Mouse (Mus musculus) cerebellum, postnatal 14 days (tissue): ENCODE data around the gene Fxyd4.

Experiments used
- DNase-seq, 2 experiments: peaks; one replicate each; pipeline ENCODE4 v3.0.0; 2021; ENCODE audit warnings: mixed read lengths in 2 of 2

The Fxyd4 gene

GRCm38 (mm10) chr6:117916737-117917426, 20.6 kb downstream of the Fxyd4 start:
- peak; percentile 77 to 78 for DNase-seq

- DNase-seq: no peak
Measured at GRCm38 (mm10) chr6:117916205-117916736, 21.2 kb downstream of the Fxyd4 start.

- no peak for DNase-seq
Measured at GRCm38 (mm10) chr6:117914541-117914940, 23.0 kb downstream of the Fxyd4 start.

GRCm38 (mm10) chr6:117910120-117910661, 27.3 kb downstream of the Fxyd4 start:
- DNase-seq: no peak

- DNase-seq: no peak
Measured at GRCm38 (mm10) chr6:117908424-117908900, 29.0 kb downstream of the Fxyd4 start.

- peak in 1 of 2 experiments; percentile 18 for DNase-seq
Measured at GRCm38 (mm10) chr6:117907979-117908355, 29.5 kb downstream of the Fxyd4 start.

GRCm38 (mm10) chr6:117907301-117907978, 30.1 kb downstream of the Fxyd4 start:
- peak; percentile 59 to 66 for DNase-seq

GRCm38 (mm10) chr6:117906590-117907271, 30.8 kb downstream of the Fxyd4 start:
- DNase-seq: peak; percentile 97 to 98

- DNase-seq: peak in 1 of 2 experiments; percentile 55
Measured at GRCm38 (mm10) chr6:117906015-117906531, 31.4 kb downstream of the Fxyd4 start.

- DNase-seq: no peak
Measured at GRCm38 (mm10) chr6:117905260-117905930, 32.1 kb downstream of the Fxyd4 start.

GRCm38 (mm10) chr6:117903836-117904235, 33.7 kb downstream of the Fxyd4 start:
- DNase-seq: no peak

GRCm38 (mm10) chr6:117902556-117902955, 34.9 kb downstream of the Fxyd4 start:
- DNase-seq: no peak

GRCm38 (mm10) chr6:117901510-117902402, 35.7 kb downstream of the Fxyd4 start:
- no peak for DNase-seq

- no peak for DNase-seq
Measured at GRCm38 (mm10) chr6:117900126-117901080, 37.1 kb downstream of the Fxyd4 start, which contains the start of gene Hnrnpf. Gene Hnrnpf, plus strand, starts transcription at chr6:117900324.

- no peak for DNase-seq
Measured at GRCm38 (mm10) chr6:117897800-117898199, 39.7 kb downstream of the Fxyd4 start.

GRCm38 (mm10) chr6:117893435-117893834, 44.1 kb downstream of the Fxyd4 start:
- DNase-seq: no peak

GRCm38 (mm10) chr6:117892386-117892785, 45.1 kb downstream of the Fxyd4 start:
- no peak for DNase-seq

- no peak for DNase-seq
Measured at GRCm38 (mm10) chr6:117891369-117892160, 45.9 kb downstream of the Fxyd4 start.

GRCm38 (mm10) chr6:117890257-117890656, 47.2 kb downstream of the Fxyd4 start:
- no peak for DNase-seq
